Mouse (Mus musculus): ENCODE data around the gene Vamp2. TPM values are rescaled to one million over a fixed set of nuclear protein-coding genes. Genes with fewer than 3 reads are reported as not detected.

Vamp2 gene
- 43.0 and 53.7 TPM in 2 replicates for polyA plus RNA-seq (2015; fragmentation: Nextera tagmentation; extraction: Ambion mirVana)

GRCm38 (mm10) chr11:69088103-69088855, at the start of gene Vamp2:
Gene Vamp2, plus strand, starts transcription at chr11:69088490.
- peak within 1 kb of the TSS; percentile 98 for H3K4me3 ChIP-seq (ENCODE audit: low read depth, low read length)

DNA sequence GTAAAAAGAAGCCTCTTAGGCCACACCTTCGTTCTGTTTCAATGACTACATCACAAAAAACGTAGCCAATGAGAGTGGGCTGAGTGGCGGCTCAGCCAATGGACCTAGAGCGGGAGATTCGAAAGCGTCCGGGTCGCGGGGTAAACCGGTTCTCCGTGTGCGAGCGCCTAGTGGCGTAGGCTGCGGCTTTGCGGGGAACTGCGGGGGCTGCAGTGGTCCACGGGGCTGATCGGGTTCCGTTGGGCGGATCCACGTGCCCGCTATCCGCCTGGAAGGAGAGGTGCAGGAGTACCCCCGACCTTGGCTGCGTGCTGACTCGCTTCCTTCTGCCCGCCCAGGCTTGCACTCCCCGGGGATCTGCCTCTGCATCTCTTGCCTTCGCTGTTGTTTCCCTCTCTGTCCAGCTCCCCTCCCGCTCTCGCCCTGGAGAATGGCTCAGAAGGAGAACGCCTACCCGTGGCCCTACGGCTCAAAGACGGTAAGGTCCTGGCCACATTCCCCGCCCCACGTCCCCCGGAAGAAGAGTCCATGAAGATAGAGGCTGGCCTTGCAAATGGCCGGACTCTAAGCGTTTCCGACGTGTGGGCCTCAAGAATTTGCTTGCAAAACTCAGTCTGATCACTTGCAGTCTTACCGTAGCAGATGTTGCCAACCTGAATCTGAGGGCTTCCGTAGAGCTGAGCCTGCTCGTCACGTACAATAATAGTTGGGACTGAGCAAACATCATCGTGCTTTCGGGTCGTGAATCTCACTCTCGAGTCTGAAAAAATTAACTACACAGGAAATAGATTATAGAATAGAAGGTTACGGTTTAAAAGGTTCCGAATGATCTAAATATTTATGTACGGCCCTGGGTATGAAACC, 42.5 kb upstream of the Vamp2 start, which contains the start of gene Aurkb:
Gene Aurkb, plus strand, starts transcription at position 117 of the 864 bp plus-strand sequence.
- TF ChIP-seq CTCF (IDR thresholded peaks at IDR 0.05; ENCODE audit: low read depth), result no peak
- no peak for TF ChIP-seq EP300 (optimal IDR thresholded peaks at IDR 0.05)
- Histone ChIP-seq H3K36me3 (ENCODE audit: control insufficient read depth, insufficient read depth, low read length) (no peaks in the 10 kb centered on the region), H3K9me3 (ENCODE audit: control insufficient read depth, low read length) (no peaks in the 10 kb centered on the region), H3K9ac (ENCODE audit: low read length) (peak within 1 kb of the TSS; percentile 70), H3K4me2 (replicated peaks; ENCODE audit: low read depth) (peak within 1 kb of the TSS; percentile 86), H3K4me3 (ENCODE audit: low read depth, low read length) (peak within 1 kb of the TSS; percentile 79), H3K27me3 (ENCODE audit: control insufficient read depth, insufficient read depth, low read length) (no peaks in the 10 kb centered on the region), H3K4me1 (replicated peaks; ENCODE audit: control insufficient read depth, insufficient read depth) (no peaks in the 10 kb centered on the region), H3K27ac (replicated peaks) (peak within 1 kb of the TSS; percentile 79)
- under 1% methylated on average over 53 of the region's 54 CpGs for WGBS
- ATAC-seq (ENCODE audit: low FRiP score, low TSS enrichment) (peak; percentile 76), DNase-seq (ENCODE audit: low spot score) (peak; percentile 90)

More at GRCm38 (mm10) chr11:69088103-69088855, at the start of gene Vamp2:
- Histone ChIP-seq H3K4me1 (replicated peaks; ENCODE audit: control insufficient read depth, insufficient read depth) (peaks cover 7% of the 10 kb centered on the region; the same call in 1 of the 2 replicates), H3K36me3 (ENCODE audit: control insufficient read depth, insufficient read depth, low read length) (peaks cover 7% of the 10 kb centered on the region; the same call in 1 of the 2 replicates), H3K4me2 (replicated peaks; ENCODE audit: low read depth) (peak within 1 kb of the TSS; percentile 78), H3K9me3 (ENCODE audit: control insufficient read depth, low read length) (no peaks in the 10 kb centered on the region), H3K27me3 (ENCODE audit: control insufficient read depth, insufficient read depth, low read length) (no peaks in the 10 kb centered on the region), H3K9ac (ENCODE audit: low read length) (peak within 1 kb of the TSS; percentile 100), H3K27ac (replicated peaks) (peak within 1 kb of the TSS; percentile 97)
- ATAC-seq (ENCODE audit: low FRiP score, low TSS enrichment), result peak; percentile 78
- 1% methylated on average over 52 of the region's 67 CpGs for WGBS
- TF ChIP-seq CTCF (IDR thresholded peaks at IDR 0.05; ENCODE audit: low read depth) (no peak), EP300 (optimal IDR thresholded peaks at IDR 0.05) (peak; percentile 36)
- DNase-seq (ENCODE audit: low spot score), result peak; percentile 91

DNA sequence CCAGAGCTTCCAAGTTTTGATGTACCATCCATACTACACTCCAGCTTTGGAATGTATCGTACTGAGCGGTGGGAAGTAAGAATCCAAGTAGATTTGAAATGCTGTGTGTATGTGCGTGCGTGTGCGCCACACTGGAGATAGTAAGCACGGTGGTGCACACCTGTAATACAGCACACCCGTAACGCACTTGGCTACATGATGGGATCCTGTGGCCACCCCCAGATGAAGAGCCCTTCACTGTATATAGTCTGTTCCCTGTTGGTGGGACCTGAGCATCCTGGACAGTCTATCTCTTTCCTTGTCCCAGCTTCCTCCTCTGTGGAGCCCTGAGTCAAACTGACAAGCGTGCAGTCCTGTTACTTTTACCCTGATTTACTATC, 41.9 kb upstream of the Vamp2 start:
- Histone ChIP-seq H3K27ac (replicated peaks) (no peak overlapping the region), H3K9ac (ENCODE audit: low read length) (peak overlapping the region; percentile 70), H3K27me3 (ENCODE audit: control insufficient read depth, insufficient read depth, low read length) (no peaks in the 10 kb centered on the region), H3K4me3 (ENCODE audit: low read depth, low read length) (peak overlapping the region; percentile 79), H3K9me3 (ENCODE audit: control insufficient read depth, low read length) (no peaks in the 10 kb centered on the region), H3K36me3 (ENCODE audit: control insufficient read depth, insufficient read depth, low read length) (no peaks in the 10 kb centered on the region), H3K4me1 (replicated peaks; ENCODE audit: control insufficient read depth, insufficient read depth) (no peaks in the 10 kb centered on the region), H3K4me2 (replicated peaks; ENCODE audit: low read depth) (peak overlapping the region; percentile 86)
- TF ChIP-seq CTCF (IDR thresholded peaks at IDR 0.05; ENCODE audit: low read depth) (no peak), EP300 (optimal IDR thresholded peaks at IDR 0.05) (no peak)
- WGBS, result 2% methylated on average over 9 of the region's 9 CpGs
- DNase-seq (ENCODE audit: low spot score), result no peak
- ATAC-seq (ENCODE audit: low FRiP score, low TSS enrichment), result no peak

DNA sequence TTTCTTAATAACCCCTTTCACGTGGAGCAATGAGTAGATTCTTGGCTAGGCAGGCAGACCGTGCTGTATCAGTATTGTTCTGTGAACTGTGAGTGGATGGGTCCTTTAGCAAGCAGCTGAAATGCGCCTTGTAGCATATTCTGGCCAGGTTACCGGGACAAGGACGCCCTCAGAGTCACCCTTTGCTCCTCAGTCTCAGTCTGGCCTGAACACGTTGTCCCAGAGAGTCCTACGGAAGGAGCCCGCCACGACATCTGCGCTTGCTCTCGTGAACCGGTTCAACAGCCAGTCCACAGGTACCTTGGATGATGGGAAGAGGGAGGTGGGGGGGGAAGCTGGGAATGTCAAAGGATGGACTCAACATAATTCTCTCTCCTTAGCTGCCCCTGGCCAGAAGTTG, 40.7 kb upstream of the Vamp2 start:
- 86% methylated on average over 12 of the region's 12 CpGs for WGBS
- H3K27ac ChIP-seq (replicated peaks), result no peak overlapping the region
- H3K27me3 ChIP-seq (ENCODE audit: control insufficient read depth, insufficient read depth, low read length), result no peaks in the 10 kb centered on the region
- no peaks in the 10 kb centered on the region for H3K4me1 ChIP-seq (replicated peaks; ENCODE audit: control insufficient read depth, insufficient read depth)
- no peak overlapping the region for H3K9ac ChIP-seq (ENCODE audit: low read length)
- TF ChIP-seq CTCF (IDR thresholded peaks at IDR 0.05; ENCODE audit: low read depth) (no peak), EP300 (optimal IDR thresholded peaks at IDR 0.05) (no peak)
- ATAC-seq (ENCODE audit: low FRiP score, low TSS enrichment) (no peak), DNase-seq (ENCODE audit: low spot score) (no peak)
- no peaks in the 10 kb centered on the region for H3K9me3 ChIP-seq (ENCODE audit: control insufficient read depth, low read length)
- H3K36me3 ChIP-seq (ENCODE audit: control insufficient read depth, insufficient read depth, low read length), result no peaks in the 10 kb centered on the region
- H3K4me2 ChIP-seq (replicated peaks; ENCODE audit: low read depth), result no peak overlapping the region
- H3K4me3 ChIP-seq (ENCODE audit: low read depth, low read length), result no peak overlapping the region

DNA sequence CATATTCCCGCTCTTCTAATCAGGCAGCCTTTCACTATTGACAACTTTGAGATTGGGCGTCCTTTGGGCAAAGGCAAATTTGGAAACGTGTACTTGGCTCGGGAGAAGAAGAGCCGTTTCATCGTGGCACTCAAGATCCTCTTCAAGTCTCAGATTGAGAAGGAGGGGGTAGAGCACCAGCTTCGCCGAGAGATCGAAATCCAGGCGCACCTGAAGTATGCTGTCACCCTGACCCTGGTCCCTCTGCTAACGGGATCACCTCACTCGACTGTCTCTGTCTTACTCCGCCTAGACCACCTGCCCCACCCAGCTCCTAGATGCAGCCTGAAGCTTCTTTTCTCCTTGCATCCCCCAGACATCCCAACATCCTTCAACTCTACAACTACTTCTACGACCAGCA, 40.1 kb upstream of the Vamp2 start:
- DNase-seq (ENCODE audit: low spot score) (no peak), ATAC-seq (ENCODE audit: low FRiP score, low TSS enrichment) (no peak)
- no peaks in the 10 kb centered on the region for H3K9me3 ChIP-seq (ENCODE audit: control insufficient read depth, low read length)
- no peaks in the 10 kb centered on the region for H3K27me3 ChIP-seq (ENCODE audit: control insufficient read depth, insufficient read depth, low read length)
- no peaks in the 10 kb centered on the region for H3K36me3 ChIP-seq (ENCODE audit: control insufficient read depth, insufficient read depth, low read length)
- H3K27ac ChIP-seq (replicated peaks), result no peak overlapping the region
- 91% methylated on average over 14 of the region's 14 CpGs for WGBS
- H3K4me3 ChIP-seq (ENCODE audit: low read depth, low read length), result no peak overlapping the region
- no peak for TF ChIP-seq CTCF (IDR thresholded peaks at IDR 0.05; ENCODE audit: low read depth)
- TF ChIP-seq EP300 (optimal IDR thresholded peaks at IDR 0.05), result no peak
- H3K4me1 ChIP-seq (replicated peaks; ENCODE audit: control insufficient read depth, insufficient read depth), result no peaks in the 10 kb centered on the region
- no peak overlapping the region for H3K9ac ChIP-seq (ENCODE audit: low read length)
- H3K4me2 ChIP-seq (replicated peaks; ENCODE audit: low read depth), result no peak overlapping the region

All from stomach, postnatal 0 days (tissue).